Mouse (Mus musculus): ENCODE data around the gene St6galnac3. TPM values are rescaled to one million over a fixed set of nuclear protein-coding genes. Genes with fewer than 3 reads are reported as not detected.
A peak's percentile ranks its signal among the peaks of the same experiment; 100 is the strongest.

Gene St6galnac3
- total and polyA plus RNA-seq, 2 experiments from 2014 or later = 6.9 to 16.6 TPM

- H3K36me3 ChIP-seq (ENCODE audit: insufficient read depth) = no peaks in the 10 kb centered on the region
- DNase-seq = no peak
Observed at GRCm38 (mm10) chr3:153641805-153642204, 83.2 kb downstream of the St6galnac3 start.

GRCm38 (mm10) chr3:153637336-153637735 is 87.6 kb downstream of the St6galnac3 start:
- Histone ChIP-seq H3K27ac (ENCODE audit: low read depth, low read length) (no peak overlapping the region), H3K27me3 (ENCODE audit: insufficient read depth, low read length) (no peaks in the 10 kb centered on the region), H3K9me3 (ENCODE audit: low read length) (no peaks in the 10 kb centered on the region), H3K4me3 (ENCODE audit: low read depth, low read length) (no peak overlapping the region), H3K4me2 (ENCODE audit: low read depth) (no peak overlapping the region), H3K36me3 (ENCODE audit: insufficient read depth) (no peaks in the 10 kb centered on the region), H3K9ac (no peak overlapping the region), H3K4me1 (ENCODE audit: insufficient read depth) (no peaks in the 10 kb centered on the region)
- no CpG with 5 or more reads among the region's 1 CpGs for WGBS
- TF ChIP-seq CTCF (IDR thresholded peaks at IDR 0.05; ENCODE audit: low read depth) = no peak
- DNase-seq (no peak), ATAC-seq (no peak)

More at GRCm38 (mm10) chr3:153641805-153642204, 83.2 kb downstream of the St6galnac3 start:
- H3K4me1 ChIP-seq (ENCODE audit: insufficient read depth) = no peaks in the 10 kb centered on the region
- H3K9ac ChIP-seq = no peak overlapping the region
- no peak overlapping the region for H3K27ac ChIP-seq (ENCODE audit: low read depth, low read length)
- no peaks in the 10 kb centered on the region for H3K27me3 ChIP-seq (ENCODE audit: insufficient read depth, low read length)
- no peak overlapping the region for H3K4me3 ChIP-seq (ENCODE audit: low read depth, low read length)
- no peaks in the 10 kb centered on the region for H3K9me3 ChIP-seq (ENCODE audit: low read length)
- WGBS = 52% methylated on average over 5 of the region's 5 CpGs
- no peak for TF ChIP-seq CTCF (IDR thresholded peaks at IDR 0.05; ENCODE audit: low read depth)
- H3K4me2 ChIP-seq (ENCODE audit: low read depth) = no peak overlapping the region
- no peak for ATAC-seq

- H3K27ac ChIP-seq (ENCODE audit: low read depth, low read length) = no peak overlapping the region
- H3K36me3 ChIP-seq (ENCODE audit: insufficient read depth) = no peaks in the 10 kb centered on the region
- no peaks in the 10 kb centered on the region for H3K27me3 ChIP-seq (ENCODE audit: insufficient read depth, low read length)
- no peaks in the 10 kb centered on the region for H3K4me1 ChIP-seq (ENCODE audit: insufficient read depth)
- no peak overlapping the region for H3K4me3 ChIP-seq (ENCODE audit: low read depth, low read length)
- DNase-seq = no peak
- 72% methylated on average over 7 of the region's 7 CpGs for WGBS
- ATAC-seq = no peak
- no peak for TF ChIP-seq CTCF (IDR thresholded peaks at IDR 0.05; ENCODE audit: low read depth)
- H3K4me2 ChIP-seq (ENCODE audit: low read depth) = no peak overlapping the region
- no peak overlapping the region for H3K9ac ChIP-seq
- H3K9me3 ChIP-seq (ENCODE audit: low read length) = no peaks in the 10 kb centered on the region
Observed at GRCm38 (mm10) chr3:153636804-153637153, 88.2 kb downstream of the St6galnac3 start.

- ATAC-seq (peak; percentile 64), DNase-seq (no peak)
- Histone ChIP-seq H3K9ac (no peak overlapping the region), H3K4me2 (ENCODE audit: low read depth) (no peak overlapping the region), H3K36me3 (ENCODE audit: insufficient read depth) (no peaks in the 10 kb centered on the region), H3K27me3 (ENCODE audit: insufficient read depth, low read length) (no peaks in the 10 kb centered on the region), H3K4me1 (ENCODE audit: insufficient read depth) (no peaks in the 10 kb centered on the region), H3K4me3 (ENCODE audit: low read depth, low read length) (no peak overlapping the region), H3K27ac (ENCODE audit: low read depth, low read length) (no peak overlapping the region), H3K9me3 (ENCODE audit: low read length) (no peaks in the 10 kb centered on the region)
- WGBS = 39% methylated on average over 2 of the region's 2 CpGs
- TF ChIP-seq CTCF (IDR thresholded peaks at IDR 0.05; ENCODE audit: low read depth) = no peak
Observed at GRCm38 (mm10) chr3:153636094-153636803, 88.7 kb downstream of the St6galnac3 start.

GRCm38 (mm10) chr3:153631988-153632672 is 92.8 kb downstream of the St6galnac3 start:
- Histone ChIP-seq H3K4me3 (ENCODE audit: low read depth, low read length) (no peak overlapping the region), H3K27ac (ENCODE audit: low read depth, low read length) (no peak overlapping the region), H3K27me3 (ENCODE audit: insufficient read depth, low read length) (no peaks in the 10 kb centered on the region), H3K36me3 (ENCODE audit: insufficient read depth) (no peaks in the 10 kb centered on the region), H3K4me2 (ENCODE audit: low read depth) (no peak overlapping the region), H3K9me3 (ENCODE audit: low read length) (no peaks in the 10 kb centered on the region), H3K4me1 (ENCODE audit: insufficient read depth) (no peaks in the 10 kb centered on the region), H3K9ac (no peak overlapping the region)
- DNase-seq = no peak
- ATAC-seq = no peak
- no peak for TF ChIP-seq CTCF (IDR thresholded peaks at IDR 0.05; ENCODE audit: low read depth)
- WGBS = 88% methylated on average over 10 of the region's 10 CpGs

- no peak overlapping the region for H3K9ac ChIP-seq
- H3K9me3 ChIP-seq (ENCODE audit: low read length) = no peaks in the 10 kb centered on the region
- H3K4me3 ChIP-seq (ENCODE audit: low read depth, low read length) = no peak overlapping the region
- H3K4me2 ChIP-seq (ENCODE audit: low read depth) = no peak overlapping the region
- no peak for DNase-seq
- ATAC-seq = no peak
- H3K36me3 ChIP-seq (ENCODE audit: insufficient read depth) = no peaks in the 10 kb centered on the region
- no peaks in the 10 kb centered on the region for H3K27me3 ChIP-seq (ENCODE audit: insufficient read depth, low read length)
- H3K27ac ChIP-seq (ENCODE audit: low read depth, low read length) = no peak overlapping the region
- no peak for TF ChIP-seq CTCF (IDR thresholded peaks at IDR 0.05; ENCODE audit: low read depth)
- WGBS = 81% methylated on average over 5 of the region's 5 CpGs
- no peaks in the 10 kb centered on the region for H3K4me1 ChIP-seq (ENCODE audit: insufficient read depth)
Observed at GRCm38 (mm10) chr3:153626237-153626636, 98.7 kb downstream of the St6galnac3 start.

GRCm38 (mm10) chr3:153618976-153619375 is 106.0 kb downstream of the St6galnac3 start:
- H3K9ac ChIP-seq = no peak overlapping the region
- no peaks in the 10 kb centered on the region for H3K36me3 ChIP-seq (ENCODE audit: insufficient read depth)
- H3K9me3 ChIP-seq (ENCODE audit: low read length) = no peaks in the 10 kb centered on the region
- H3K27ac ChIP-seq (ENCODE audit: low read depth, low read length) = no peak overlapping the region
- no peaks in the 10 kb centered on the region for H3K4me1 ChIP-seq (ENCODE audit: insufficient read depth)
- no peak overlapping the region for H3K4me3 ChIP-seq (ENCODE audit: low read depth, low read length)
- no peak overlapping the region for H3K4me2 ChIP-seq (ENCODE audit: low read depth)
- no peak for TF ChIP-seq CTCF (IDR thresholded peaks at IDR 0.05; ENCODE audit: low read depth)
- 96% methylated on average over 7 of the region's 7 CpGs for WGBS
- DNase-seq (no peak), ATAC-seq (no peak)
- no peaks in the 10 kb centered on the region for H3K27me3 ChIP-seq (ENCODE audit: insufficient read depth, low read length)
